Mouse (Mus musculus): ENCODE results near the gene Tmem120a. TPM values are rescaled to one million over a fixed set of nuclear protein-coding genes. Genes with fewer than 3 reads are reported as not detected.

The Tmem120a gene
- total RNA-seq, 1 experiment = 38.7 TPM

DNA sequence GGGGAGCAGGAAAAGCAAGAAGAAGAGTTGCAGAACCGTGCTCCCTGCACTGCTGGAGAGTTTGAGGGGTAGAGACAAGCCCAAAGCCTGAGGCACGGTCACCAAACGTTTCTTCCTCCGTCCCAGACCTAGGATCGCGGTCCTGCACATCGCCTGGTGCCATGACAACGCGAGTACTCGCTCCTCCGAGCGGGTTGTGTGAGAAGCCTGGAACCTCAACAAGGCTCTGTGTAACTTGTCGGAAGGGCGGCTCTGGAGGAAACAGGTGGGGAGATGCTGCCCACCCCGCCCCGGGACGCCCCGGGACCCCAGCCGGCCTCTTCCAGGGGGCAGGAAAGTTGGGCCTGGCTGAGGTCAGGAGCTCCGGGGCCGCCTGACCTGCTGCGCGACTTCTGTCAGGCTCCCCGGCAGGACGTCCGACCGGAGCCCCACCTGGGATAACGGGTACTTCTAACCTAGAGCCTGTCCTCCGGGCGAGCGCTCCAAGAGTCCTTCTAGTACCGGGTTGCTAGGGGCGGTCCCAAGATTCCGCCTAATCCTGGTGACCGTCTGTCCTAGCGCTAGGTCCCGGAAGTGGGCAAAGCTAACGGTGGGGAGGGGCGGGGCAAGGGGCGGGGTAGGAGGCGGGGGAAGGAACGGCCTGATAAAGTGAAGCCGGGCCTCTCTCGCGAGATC is 33.7 kb upstream of the Tmem120a start, which contains the start of gene Styxl1:
TSS of gene Styxl1 (minus strand) at position 590 of the 675 bp plus-strand sequence.
- H3K4me3 ChIP-seq (ENCODE audit: insufficient read depth in 1 of 2, low read depth in 1 of 2, low read length in 2 of 2, poor library complexity in 1 of 2, severe bottlenecking in 1 of 2) = peak within 1 kb of the TSS; percentile 70 to 98
- peaks cover 2 to 5% of the 10 kb centered on the region in 2 experiments; a peak in 1 of 4 replicates for H3K4me1 ChIP-seq (ENCODE audit: control insufficient read depth in 2 of 2, insufficient read depth in 2 of 2, low read length in 2 of 2, poor library complexity in 1 of 2)
- in situ Hi-C loops (cut with MboI; ENCODE audit: low sequenced_read_pairs in 2 of 2, unreplicated experiment in 2 of 2) = no loop called here
- no peaks in the 10 kb centered on the region for H3K9me3 ChIP-seq (ENCODE audit: control insufficient read depth, insufficient read depth, low read depth, low read length)
- peaks cover 18% of the 10 kb centered on the region for H3K36me3 ChIP-seq (ENCODE audit: control insufficient read depth, insufficient read depth, low read length, poor library complexity, severe bottlenecking)
- no peak for TF ChIP-seq CHD2 (IDR thresholded peaks at IDR 0.05; ENCODE audit: low read depth, low read length)
- TF ChIP-seq ZC3H11A (IDR thresholded peaks at IDR 0.05; ENCODE audit: borderline replicate concordance, low read depth, low read length) = no peak
- no peak for TF ChIP-seq HCFC1 (IDR thresholded peaks at IDR 0.05; ENCODE audit: borderline replicate concordance, insufficient read depth, low read length)
- no peak for TF ChIP-seq MAFK (IDR thresholded peaks at IDR 0.05; ENCODE audit: insufficient read depth, low read depth, low read length)
- TF ChIP-seq ZNF384 (IDR thresholded peaks at IDR 0.05; ENCODE audit: low read depth, low read length) = no peak
- H3K27ac ChIP-seq (ENCODE audit: insufficient read depth, low read depth, low read length, poor library complexity, severe bottlenecking) = peak within 1 kb of the TSS; percentile 88
- no peak for DNase-seq (ENCODE audit: low read depth, low spot score)
- H3K9ac ChIP-seq (ENCODE audit: insufficient read depth, low read depth, low read length, poor library complexity, severe bottlenecking) = peak within 1 kb of the TSS; percentile 100

DNA sequence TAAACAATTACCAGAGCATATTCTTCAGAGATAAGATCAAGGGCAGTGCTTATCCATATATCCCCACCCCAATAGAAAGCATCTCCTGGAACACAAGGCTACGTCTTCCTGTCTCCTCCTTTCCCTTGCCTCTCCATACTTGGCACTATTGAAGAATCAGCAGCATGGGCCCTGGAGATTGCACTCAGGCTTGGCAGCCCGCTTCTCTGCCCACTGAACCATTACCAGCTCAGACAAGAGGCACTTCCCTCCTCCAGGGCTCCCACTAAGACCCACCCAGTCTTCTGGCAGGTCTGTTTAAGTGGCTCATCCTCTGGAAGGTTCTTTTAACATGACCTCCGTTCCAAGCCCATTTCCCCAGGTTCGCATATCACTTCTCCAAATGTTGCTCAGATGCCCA is 32.3 kb upstream of the Tmem120a start:
- H3K9ac ChIP-seq (ENCODE audit: insufficient read depth, low read depth, low read length, poor library complexity, severe bottlenecking) = no peak overlapping the region
- no peak for TF ChIP-seq ZC3H11A (IDR thresholded peaks at IDR 0.05; ENCODE audit: borderline replicate concordance, low read depth, low read length)
- no peak for TF ChIP-seq CHD2 (IDR thresholded peaks at IDR 0.05; ENCODE audit: low read depth, low read length)
- TF ChIP-seq HCFC1 (IDR thresholded peaks at IDR 0.05; ENCODE audit: borderline replicate concordance, insufficient read depth, low read length) = no peak
- no peak for TF ChIP-seq MAFK (IDR thresholded peaks at IDR 0.05; ENCODE audit: insufficient read depth, low read depth, low read length)
- TF ChIP-seq ZNF384 (IDR thresholded peaks at IDR 0.05; ENCODE audit: low read depth, low read length) = no peak
- in situ Hi-C loops (cut with MboI; ENCODE audit: low sequenced_read_pairs in 2 of 2, unreplicated experiment in 2 of 2) = no loop called here

DNA sequence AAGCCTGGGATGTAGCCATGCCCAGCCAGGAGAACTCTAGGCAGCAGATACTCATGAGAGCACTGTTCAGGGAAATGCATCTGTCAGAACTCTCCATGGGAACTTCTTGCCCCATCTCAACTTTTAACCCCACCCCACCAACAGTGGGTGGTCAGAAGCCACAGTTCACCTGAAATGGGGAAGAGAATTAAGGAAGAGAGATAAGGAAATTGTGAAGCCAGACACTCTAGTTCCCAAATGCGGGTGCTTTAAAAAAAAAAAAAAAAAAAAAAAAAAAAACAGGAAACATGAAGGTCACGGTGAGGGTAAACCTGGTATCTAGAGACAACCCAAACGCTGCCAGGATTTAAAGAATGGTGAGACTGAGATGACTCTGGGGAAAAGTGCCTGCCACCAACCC is 28.3 kb upstream of the Tmem120a start:
- TF ChIP-seq HCFC1 (IDR thresholded peaks at IDR 0.05; ENCODE audit: borderline replicate concordance, insufficient read depth, low read length) (no peak), ZNF384 (IDR thresholded peaks at IDR 0.05; ENCODE audit: low read depth, low read length) (peak; percentile 46; the same call in 1 of the 2 replicates), ZC3H11A (IDR thresholded peaks at IDR 0.05; ENCODE audit: borderline replicate concordance, low read depth, low read length) (no peak), MAFK (IDR thresholded peaks at IDR 0.05; ENCODE audit: insufficient read depth, low read depth, low read length) (no peak), CHD2 (IDR thresholded peaks at IDR 0.05; ENCODE audit: low read depth, low read length) (no peak)
- Histone ChIP-seq H3K9ac (ENCODE audit: insufficient read depth, low read depth, low read length, poor library complexity, severe bottlenecking) (no peak overlapping the region), H3K4me1 (ENCODE audit: control insufficient read depth in 2 of 2, insufficient read depth in 2 of 2, low read length in 2 of 2, poor library complexity in 1 of 2) (peaks cover 0 to 2% of the 10 kb centered on the region in 2 experiments; a peak in 1 of 4 replicates), H3K9me3 (ENCODE audit: control insufficient read depth, insufficient read depth, low read depth, low read length) (no peaks in the 10 kb centered on the region), H3K27ac (ENCODE audit: insufficient read depth, low read depth, low read length, poor library complexity, severe bottlenecking) (no peak overlapping the region), H3K36me3 (ENCODE audit: control insufficient read depth, insufficient read depth, low read length, poor library complexity, severe bottlenecking) (no peaks in the 10 kb centered on the region), H3K4me3 (ENCODE audit: insufficient read depth in 1 of 2, low read depth in 1 of 2, low read length in 2 of 2, poor library complexity in 1 of 2, severe bottlenecking in 1 of 2) (no peak overlapping the region)
- in situ Hi-C loops (cut with MboI; ENCODE audit: low sequenced_read_pairs in 2 of 2, unreplicated experiment in 2 of 2) = loop anchor here (5.0 to 25.0 kb wide), 2 partner anchors 155 to 360 kb away; no protein-coding TSS in a partner anchor
- no peak for DNase-seq (ENCODE audit: low read depth, low spot score)

More for the DNA sequence above, 32.3 kb upstream of the Tmem120a start:
- peaks cover 2 to 5% of the 10 kb centered on the region in 2 experiments; a peak in 1 of 4 replicates for H3K4me1 ChIP-seq (ENCODE audit: control insufficient read depth in 2 of 2, insufficient read depth in 2 of 2, low read length in 2 of 2, poor library complexity in 1 of 2)
- H3K36me3 ChIP-seq (ENCODE audit: control insufficient read depth, insufficient read depth, low read length, poor library complexity, severe bottlenecking) = peaks cover 6% of the 10 kb centered on the region
- H3K27ac ChIP-seq (ENCODE audit: insufficient read depth, low read depth, low read length, poor library complexity, severe bottlenecking) = no peak overlapping the region
- DNase-seq (ENCODE audit: low read depth, low spot score) = no peak
- no peak overlapping the region for H3K4me3 ChIP-seq (ENCODE audit: insufficient read depth in 1 of 2, low read depth in 1 of 2, low read length in 2 of 2, poor library complexity in 1 of 2, severe bottlenecking in 1 of 2)
- no peaks in the 10 kb centered on the region for H3K9me3 ChIP-seq (ENCODE audit: control insufficient read depth, insufficient read depth, low read depth, low read length)

DNA sequence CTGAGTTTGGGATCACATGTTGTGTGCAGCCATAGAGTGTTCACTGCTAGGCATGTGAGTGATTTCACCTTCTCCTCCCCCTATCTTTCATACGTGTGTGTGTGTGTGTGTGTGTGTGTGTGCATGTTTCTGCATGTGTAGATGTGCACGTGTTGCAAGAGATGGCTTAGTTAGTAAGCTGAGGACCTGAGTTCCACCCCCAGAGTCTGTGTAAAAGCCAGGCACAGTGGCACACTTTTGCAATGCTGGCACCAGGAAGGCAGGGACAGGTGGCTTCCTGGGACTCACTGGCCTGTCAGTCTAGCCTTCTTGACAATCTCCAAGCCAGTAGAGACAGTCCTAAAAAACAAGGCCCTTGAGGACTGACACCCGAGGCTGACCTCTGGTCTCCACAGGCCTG is 20.7 kb upstream of the Tmem120a start:
- Histone ChIP-seq H3K4me1 (ENCODE audit: control insufficient read depth in 2 of 2, insufficient read depth in 2 of 2, low read length in 2 of 2, poor library complexity in 1 of 2) (no peaks in the 10 kb centered on the region), H3K27ac (ENCODE audit: insufficient read depth, low read depth, low read length, poor library complexity, severe bottlenecking) (no peak overlapping the region), H3K4me3 (ENCODE audit: insufficient read depth in 1 of 2, low read depth in 1 of 2, low read length in 2 of 2, poor library complexity in 1 of 2, severe bottlenecking in 1 of 2) (no peak overlapping the region), H3K9ac (ENCODE audit: insufficient read depth, low read depth, low read length, poor library complexity, severe bottlenecking) (no peak overlapping the region), H3K36me3 (ENCODE audit: control insufficient read depth, insufficient read depth, low read length, poor library complexity, severe bottlenecking) (no peaks in the 10 kb centered on the region), H3K9me3 (ENCODE audit: control insufficient read depth, insufficient read depth, low read depth, low read length) (no peaks in the 10 kb centered on the region)
- in situ Hi-C loops (cut with MboI; ENCODE audit: low sequenced_read_pairs in 2 of 2, unreplicated experiment in 2 of 2) = loop anchor here (10.0 to 25.0 kb wide), 3 partner anchors 150 to 360 kb away; no protein-coding TSS in a partner anchor
- TF ChIP-seq ZC3H11A (IDR thresholded peaks at IDR 0.05; ENCODE audit: borderline replicate concordance, low read depth, low read length) (no peak), CHD2 (IDR thresholded peaks at IDR 0.05; ENCODE audit: low read depth, low read length) (no peak), ZNF384 (IDR thresholded peaks at IDR 0.05; ENCODE audit: low read depth, low read length) (no peak), HCFC1 (IDR thresholded peaks at IDR 0.05; ENCODE audit: borderline replicate concordance, insufficient read depth, low read length) (no peak), MAFK (IDR thresholded peaks at IDR 0.05; ENCODE audit: insufficient read depth, low read depth, low read length) (no peak)
- no peak for DNase-seq (ENCODE audit: low read depth, low spot score)

Data from ES-E14 (cell line).